1 mouse cellular context compared by ENCODE assay signal in genomic region chr11:103304525-103304924, GRCm38 (mm10).
A peak's percentile ranks its signal among the peaks of the same experiment; 100 is the strongest.
TF ChIP-seq lines count a peak whose summit lies in the region.

No protein-coding gene starts in this region.

TF ChIP-seq in CH12.LX, 34 proteins besides CTCF, POLR2A, EP300 and RAD21 (continued from another document):
- peak; percentile 56; the same call in 1 of the 2 replicates for TF ChIP-seq IRF4 (IDR thresholded peaks at IDR 0.05; ENCODE audit: low read depth, low read length)
- TF ChIP-seq HCFC1 (IDR thresholded peaks at IDR 0.05; ENCODE audit: low read depth, low read length): no peak
- TF ChIP-seq ZC3H11A (IDR thresholded peaks at IDR 0.05; ENCODE audit: low read depth, low read length): no peak
- no peak for TF ChIP-seq TBP (conservative IDR thresholded peaks at IDR 0.05; ENCODE audit: low read depth, low read length)
- no peak for TF ChIP-seq MAFK (IDR thresholded peaks at IDR 0.05; ENCODE audit: insufficient replicate concordance, low read length)
- TF ChIP-seq POLR2AphosphoS2 (IDR thresholded peaks at IDR 0.05; ENCODE audit: low read depth, low read length): no peak
- TF ChIP-seq ZKSCAN1 (IDR thresholded peaks at IDR 0.05; ENCODE audit: borderline replicate concordance, low read depth, low read length): no peak
- TF ChIP-seq ZNF384 (IDR thresholded peaks at IDR 0.05; ENCODE audit: low read depth, low read length): no peak
- TF ChIP-seq USF2 (conservative IDR thresholded peaks at IDR 0.05; ENCODE audit: low read depth, low read length): peak; percentile 89
- no peak for TF ChIP-seq KAT2A (IDR thresholded peaks at IDR 0.05; ENCODE audit: insufficient replicate concordance, low read length)
- no peak for TF ChIP-seq SMC3 (IDR thresholded peaks at IDR 0.05; ENCODE audit: low read depth, low read length)
- peak; percentile 79 for TF ChIP-seq BHLHE40 (IDR thresholded peaks at IDR 0.05; ENCODE audit: low read depth, low read length)
- peak; percentile 79 for TF ChIP-seq MAX (IDR thresholded peaks at IDR 0.05; ENCODE audit: low read length)
